Mouse (Mus musculus): ENCODE measurements around the gene H2al1g.
A peak's percentile ranks its signal among the peaks of the same experiment; 100 is the strongest.
"Not testable (repeated sequence)": the region's sequence is repeated elsewhere in the genome, so short reads cannot be mapped to it uniquely, and the experiment has no call there.

Gene H2al1g

DNA sequence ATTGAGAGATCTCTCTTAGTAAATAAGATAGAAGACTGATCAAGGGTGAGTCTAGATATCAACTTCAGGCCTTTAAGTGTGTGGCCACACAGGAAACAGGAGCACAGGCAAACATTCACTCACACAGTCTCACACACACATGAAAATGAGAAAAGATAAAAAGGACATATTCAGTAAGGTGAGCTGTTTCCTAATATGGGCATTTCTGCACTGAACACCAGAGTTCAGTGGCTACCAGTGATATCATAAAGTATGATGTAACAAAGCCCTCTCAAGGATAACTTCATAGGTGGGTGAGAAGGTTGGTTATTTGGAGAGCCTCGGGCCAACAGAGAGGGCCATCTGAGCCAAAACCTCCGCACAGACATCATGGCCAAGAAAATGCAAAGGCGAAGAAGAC, at the start of gene H2al1g:
TSS of gene H2al1g (plus strand) at position 301 of the 400 bp plus-strand sequence.
- DNase-seq = not testable (repeated sequence)

DNA sequence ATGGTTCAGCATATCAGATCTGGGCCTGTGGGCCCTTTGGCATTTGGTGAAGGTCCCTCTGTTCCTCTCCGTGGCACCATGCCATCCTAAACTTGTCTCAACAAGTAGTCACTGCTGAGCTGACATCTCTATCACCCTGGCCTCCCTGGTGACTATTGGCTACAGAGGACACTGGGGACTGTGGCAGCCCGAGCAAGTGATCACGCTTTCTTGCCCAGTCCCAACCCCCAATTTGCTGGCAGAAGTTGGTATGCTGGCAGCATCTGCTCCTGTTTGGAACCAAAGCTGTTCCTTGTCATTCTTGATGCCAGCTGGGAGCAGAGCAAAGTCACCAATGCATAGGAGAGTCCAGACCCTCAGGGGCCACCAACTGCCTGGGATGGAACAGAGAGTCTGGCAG, 49.0 kb upstream of the H2al1g start:
- no peak for DNase-seq

- no peak for DNase-seq
Measured at GRCm38 (mm10) chrX:11273190-11273589, 44.9 kb upstream of the H2al1g start.

- no peak for DNase-seq
Measured at GRCm38 (mm10) chrX:11277083-11277482, 41.0 kb upstream of the H2al1g start.

DNA sequence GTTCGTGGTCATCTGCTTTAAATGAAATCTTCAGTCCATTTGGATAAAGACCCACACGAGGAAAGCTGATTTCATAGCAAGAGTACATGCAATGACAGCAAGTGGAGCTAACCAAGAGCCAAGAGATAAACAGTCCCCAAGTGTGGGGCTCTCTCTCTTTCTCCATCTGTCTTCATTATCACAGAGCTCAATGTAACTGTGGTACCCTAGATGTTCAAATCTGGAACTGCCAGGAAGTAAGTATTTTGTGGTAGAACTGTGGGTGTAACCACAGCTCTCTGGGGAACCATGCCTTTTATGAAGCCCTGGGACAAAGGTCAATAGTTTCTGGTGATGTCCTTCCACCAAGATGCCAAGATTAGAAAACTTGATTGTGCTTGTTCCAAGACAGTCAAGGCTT, 37.3 kb upstream of the H2al1g start:
- DNase-seq = no peak

- peak; percentile 32 to 33 for DNase-seq
Measured at GRCm38 (mm10) chrX:11288306-11288882, 29.7 kb upstream of the H2al1g start.

GRCm38 (mm10) chrX:11289244-11289643, 28.8 kb upstream of the H2al1g start:
- no peak for DNase-seq

- DNase-seq = not testable (repeated sequence)
Measured at GRCm38 (mm10) chrX:11298957-11299356, 19.1 kb upstream of the H2al1g start, which contains the start of gene H2al1a. Gene H2al1a, plus strand, starts transcription at chrX:11299257.

- not testable (repeated sequence) for DNase-seq
Measured at GRCm38 (mm10) chrX:11302132-11302531, 15.9 kb upstream of the H2al1g start, which contains the start of gene H2al1b. Gene H2al1b, plus strand, starts transcription at chrX:11302432.

GRCm38 (mm10) chrX:11305355-11305754, 12.7 kb upstream of the H2al1g start, which contains the start of gene H2al1c:
Gene H2al1c, plus strand, starts transcription at chrX:11305655.
- not testable (repeated sequence) for DNase-seq

DNA sequence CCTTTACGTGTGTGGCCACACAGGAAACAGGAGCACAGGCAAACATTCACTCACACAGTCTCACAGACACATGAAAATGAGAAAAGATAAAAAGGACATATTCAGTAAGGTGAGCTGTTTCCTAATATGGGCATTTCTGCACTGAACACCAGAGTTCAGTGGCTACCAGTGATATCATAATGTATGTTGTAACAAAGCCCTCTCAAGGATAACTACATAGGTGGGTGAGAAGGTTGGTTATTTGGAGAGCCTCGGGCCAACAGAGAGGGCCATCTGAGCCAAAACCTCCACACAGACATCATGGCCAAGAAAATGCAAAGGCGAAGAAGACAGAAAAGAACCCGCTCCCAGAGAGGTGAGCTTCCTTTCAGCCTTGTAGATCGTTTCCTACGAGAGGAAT, 9.5 kb upstream of the H2al1g start, which contains the start of gene H2al1d:
TSS of gene H2al1d (plus strand) at position 301 of the 400 bp plus-strand sequence.
- not testable (repeated sequence) for DNase-seq

- not testable (repeated sequence) for DNase-seq
Measured at GRCm38 (mm10) chrX:11311634-11312033, 6.4 kb upstream of the H2al1g start, which contains the start of gene H2al1e. Gene H2al1e, plus strand, starts transcription at chrX:11311934.

- DNase-seq = not testable (repeated sequence)
Measured at GRCm38 (mm10) chrX:11314858-11315257, 3.2 kb upstream of the H2al1g start, which contains the start of gene H2al1f. Gene H2al1f, plus strand, starts transcription at chrX:11315158.

DNA sequence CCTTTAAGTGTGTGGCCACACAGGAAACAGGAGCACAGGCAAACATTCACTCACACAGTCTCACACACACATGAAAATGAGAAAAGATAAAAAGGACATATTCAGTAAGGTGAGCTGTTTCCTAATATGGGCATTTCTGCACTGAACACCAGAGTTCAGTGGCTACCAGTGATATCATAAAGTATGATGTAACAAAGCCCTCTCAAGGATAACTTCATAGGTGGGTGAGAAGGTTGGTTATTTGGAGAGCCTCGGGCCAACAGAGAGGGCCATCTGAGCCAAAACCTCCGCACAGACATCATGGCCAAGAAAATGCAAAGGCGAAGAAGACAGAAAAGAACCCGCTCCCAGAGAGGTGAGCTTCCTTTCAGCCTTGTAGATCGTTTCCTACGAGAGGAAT, 3.1 kb downstream of the H2al1g start, which contains the start of gene H2al1h:
TSS of gene H2al1h (plus strand) at position 301 of the 400 bp plus-strand sequence.
- not testable (repeated sequence) for DNase-seq

GRCm38 (mm10) chrX:11324359-11324758, 6.3 kb downstream of the H2al1g start, which contains the start of gene H2al1i:
Gene H2al1i, plus strand, starts transcription at chrX:11324659.
- not testable (repeated sequence) for DNase-seq

DNA sequence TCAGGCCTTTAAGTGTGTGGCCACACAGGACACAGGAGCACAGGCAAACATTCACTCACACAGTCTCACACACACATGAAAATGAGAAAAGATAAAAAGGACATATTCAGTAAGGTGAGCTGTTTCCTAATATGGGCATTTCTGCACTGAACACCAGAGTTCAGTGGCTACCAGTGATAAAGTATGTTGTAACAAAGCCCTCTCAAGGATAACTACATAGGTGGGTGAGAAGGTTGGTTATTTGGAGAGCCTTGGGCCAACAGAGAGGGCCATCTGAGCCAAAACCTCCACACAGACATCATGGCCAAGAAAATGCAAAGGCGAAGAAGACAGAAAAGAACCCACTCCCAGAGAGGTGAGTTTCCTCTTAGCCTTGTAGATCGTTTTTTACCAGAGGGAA, 9.5 kb downstream of the H2al1g start, which contains the start of gene H2al1j:
TSS of gene H2al1j (plus strand) at position 301 of the 400 bp plus-strand sequence.
- not testable (repeated sequence) for DNase-seq

DNA sequence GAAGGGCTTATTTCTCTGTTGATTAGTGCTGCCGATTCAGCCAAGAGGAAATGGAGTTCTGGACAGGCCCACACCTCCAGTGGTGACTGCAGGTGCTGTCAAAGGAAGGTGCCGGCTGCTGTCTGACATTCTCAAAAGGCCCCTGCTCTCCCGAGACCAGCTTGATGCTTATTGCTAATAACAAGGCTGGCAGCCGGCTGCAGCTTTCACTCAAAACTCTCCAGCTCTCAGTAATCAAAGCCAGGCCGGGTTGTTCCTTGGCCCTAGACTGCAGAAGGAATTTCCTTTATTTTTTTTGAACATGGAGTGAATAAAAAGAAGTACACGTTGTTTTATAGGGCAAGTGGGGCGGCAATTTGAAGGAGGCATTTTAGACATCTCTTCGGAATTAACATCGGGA, 27.7 kb downstream of the H2al1g start:
- DNase-seq = peak in 1 of 2 experiments; percentile 34

- no peak for DNase-seq
Measured at GRCm38 (mm10) chrX:11346756-11347155, 28.7 kb downstream of the H2al1g start.

GRCm38 (mm10) chrX:11360823-11361222, 42.8 kb downstream of the H2al1g start:
- no peak for DNase-seq

GRCm38 (mm10) chrX:11361261-11361660, 43.2 kb downstream of the H2al1g start:
- DNase-seq = no peak

DNA sequence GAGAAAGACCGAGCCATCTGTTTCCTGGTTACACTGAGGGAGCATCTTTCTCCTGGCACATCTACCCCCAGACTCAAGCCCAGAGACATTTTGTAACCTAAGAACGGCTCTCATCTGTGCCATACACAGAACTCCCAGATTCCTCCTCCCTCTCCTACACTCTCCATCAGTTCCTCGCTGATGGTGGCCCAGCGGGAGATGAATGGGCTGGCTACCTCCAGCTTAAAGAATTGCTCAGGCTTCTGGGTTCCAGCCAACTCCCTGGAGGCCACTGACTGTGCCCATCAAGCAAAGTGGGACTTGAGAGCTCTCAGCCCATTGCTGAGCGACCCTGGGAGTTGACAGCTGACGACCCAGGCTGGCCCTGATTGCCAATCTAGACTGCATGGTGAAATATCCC, 45.8 kb downstream of the H2al1g start:
- DNase-seq = peak in 1 of 2 experiments; percentile 43

DNA sequence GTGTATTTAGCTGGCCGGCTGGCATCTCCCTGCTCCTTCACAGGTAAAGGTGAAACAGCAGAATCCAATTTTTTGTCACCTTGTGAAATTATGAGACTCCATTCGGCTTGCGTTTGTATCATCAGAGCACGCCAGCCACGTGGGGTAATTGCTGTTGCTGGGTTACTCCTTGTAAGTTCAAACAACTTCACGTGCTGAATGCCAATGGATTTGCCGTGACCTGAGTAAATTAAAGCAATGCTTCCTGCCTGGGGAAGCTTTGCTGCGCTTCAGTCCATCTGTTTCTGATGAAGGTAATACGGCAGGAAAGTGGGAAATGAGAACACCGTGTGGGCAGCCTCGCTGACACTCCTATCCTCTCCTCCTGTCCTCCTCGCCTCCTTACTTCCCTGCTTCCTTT, 47.1 kb downstream of the H2al1g start:
- no peak for DNase-seq

All from lung, postnatal 4 days (tissue).